Mouse (Mus musculus) C2C12 (cell line): ENCODE measurements around the gene Zfp719.

Experiments
- CTCF ChIP-seq: IDR thresholded peaks from one replicate; pipeline ENCODE4 v1.5.1; 2011; ENCODE audit not compliant: control insufficient read depth, insufficient read depth, insufficient read length
- MYOD1 ChIP-seq: IDR thresholded peaks from one replicate; pipeline ENCODE4 v1.6.1; 2011; ENCODE audit warnings: low read depth; ENCODE audit not compliant: control insufficient read depth, insufficient read length

- TF ChIP-seq CTCF (no peak), MYOD1 (no peak)
Measured at GRCm38 (mm10) chr7:43553153-43553552, 26.3 kb upstream of the Zfp719 start.
